Mouse (Mus musculus) bone marrow macrophage, adult 2 months (primary cell): ENCODE results near the gene Gmcl1.

Source experiments
- CTCF ChIP-seq: IDR thresholded peaks from 2 replicates; pipeline ENCODE4 v1.5.1; 2012; ENCODE audit warnings: low read depth, mild to moderate bottlenecking, low read length, moderate library complexity
- POLR2A ChIP-seq: IDR thresholded peaks from 2 replicates; pipeline ENCODE4 v1.6.1; 2012; ENCODE audit warnings: mild to moderate bottlenecking, low read depth, low read length, borderline replicate concordance

DNA sequence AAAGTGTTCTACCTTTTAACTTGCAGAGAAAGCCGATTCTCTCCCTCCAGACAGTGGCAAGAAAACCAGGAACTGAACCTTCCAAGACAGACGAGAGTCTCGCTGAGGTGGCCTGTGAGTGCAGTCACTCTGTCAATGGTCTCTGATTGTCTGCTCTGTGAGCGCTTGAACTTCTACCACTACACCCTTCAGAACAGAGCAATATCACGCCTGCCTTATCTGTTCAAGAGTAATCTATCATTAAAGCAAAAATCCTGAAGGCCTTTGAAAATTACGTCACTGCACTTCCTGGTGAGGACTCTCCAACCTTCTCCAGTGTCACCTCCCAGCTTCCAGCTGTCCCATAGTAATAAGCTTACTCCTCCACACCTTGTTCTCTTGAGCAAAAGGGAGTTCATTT is 41.8 kb upstream of the Gmcl1 start:
- TF ChIP-seq CTCF, result no peak
- no peak for TF ChIP-seq POLR2A
